Mouse (Mus musculus): ENCODE measurements at regions not wholly inside any gene's neighbourhood (a gene's known extent, or its start where the extent isn't known, plus 50 kb on each side); places are given as distances from the start of the nearest gene placed in this dataset.

GRCm38 (mm10) chr1:92284155-92284554 lies 88.7 kb upstream of the Hdac4 start:
- no peak for DNase-seq (ENCODE audit: low read depth)

GRCm38 (mm10) chr1:92277199-92277747 lies 81.8 kb upstream of the Hdac4 start:
- DNase-seq (ENCODE audit: low read depth): no peak

DNA sequence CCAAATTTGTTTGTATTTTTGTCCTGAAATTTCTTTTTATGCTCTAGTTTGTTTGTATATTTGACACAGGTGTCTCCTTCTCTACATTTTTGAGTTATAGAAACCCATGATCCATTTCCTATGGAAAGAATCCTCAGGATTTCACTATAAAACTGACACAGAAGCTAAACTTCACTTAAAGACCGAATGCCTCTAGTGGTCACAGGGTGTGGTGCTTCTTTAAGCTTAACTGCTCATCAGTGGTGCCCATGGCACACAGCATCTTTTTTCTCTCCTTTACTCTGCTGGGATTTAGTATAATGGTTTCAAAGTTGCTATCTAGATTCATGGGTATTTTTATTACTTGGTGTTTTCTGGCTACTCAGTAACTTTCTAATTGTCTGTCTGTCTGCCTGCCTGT lies 79.9 kb upstream of the Hdac4 start:
- no peak for DNase-seq (ENCODE audit: low read depth)

GRCm38 (mm10) chr1:92273760-92274159 lies 78.3 kb upstream of the Hdac4 start:
- no peak for DNase-seq (ENCODE audit: low read depth)

GRCm38 (mm10) chr1:92271676-92272291 lies 76.3 kb upstream of the Hdac4 start:
- no peak for DNase-seq (ENCODE audit: low read depth)

DNA sequence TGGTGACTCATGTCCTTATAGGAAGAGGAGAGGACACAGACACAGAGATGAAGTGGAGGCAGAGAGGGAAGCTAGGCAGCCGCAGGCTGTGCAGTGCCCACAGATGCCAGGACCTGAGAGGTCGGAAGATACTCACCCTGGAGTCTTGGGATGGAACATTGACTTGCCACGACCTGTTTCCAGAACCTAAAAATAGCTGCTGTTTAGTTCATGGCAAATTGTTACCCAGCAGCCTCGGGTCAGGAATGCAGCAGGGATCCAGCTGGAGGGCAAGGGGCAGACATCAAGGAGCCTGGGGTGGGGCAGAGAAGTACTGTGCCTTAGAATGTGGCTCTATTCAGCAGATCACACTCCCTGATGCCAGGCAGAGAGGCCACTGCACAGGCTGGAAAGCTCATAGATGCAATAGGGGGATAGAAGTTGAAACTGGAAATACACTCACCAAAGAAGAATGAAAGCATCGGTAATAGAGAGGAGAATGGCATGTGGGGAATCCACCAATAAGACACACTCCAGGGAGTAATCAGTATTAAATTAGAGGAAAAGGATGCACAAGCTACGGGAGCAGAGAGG lies 75.1 kb upstream of the Hdac4 start:
- no peak for DNase-seq (ENCODE audit: low read depth)

DNA sequence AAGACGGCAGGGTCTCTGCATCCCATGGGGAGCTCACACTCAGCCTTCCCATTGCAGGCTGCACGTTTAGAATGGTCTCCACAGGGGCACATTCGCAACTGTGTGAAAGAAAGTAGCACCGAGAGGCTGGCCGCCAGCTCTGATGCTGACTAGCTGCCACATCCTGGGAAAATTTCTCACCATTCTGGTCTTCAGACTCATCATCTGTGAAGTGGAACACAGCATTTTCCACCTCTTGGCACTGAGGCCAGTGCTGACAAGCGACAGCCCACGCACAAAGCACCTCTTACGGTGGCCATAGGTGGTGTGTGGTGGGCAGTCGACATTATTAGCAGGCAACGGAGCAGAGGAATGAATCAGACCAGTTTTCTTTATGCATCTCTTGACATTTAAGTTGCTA lies 74.0 kb upstream of the Hdac4 start:
- DNase-seq (ENCODE audit: low read depth): no peak

DNA sequence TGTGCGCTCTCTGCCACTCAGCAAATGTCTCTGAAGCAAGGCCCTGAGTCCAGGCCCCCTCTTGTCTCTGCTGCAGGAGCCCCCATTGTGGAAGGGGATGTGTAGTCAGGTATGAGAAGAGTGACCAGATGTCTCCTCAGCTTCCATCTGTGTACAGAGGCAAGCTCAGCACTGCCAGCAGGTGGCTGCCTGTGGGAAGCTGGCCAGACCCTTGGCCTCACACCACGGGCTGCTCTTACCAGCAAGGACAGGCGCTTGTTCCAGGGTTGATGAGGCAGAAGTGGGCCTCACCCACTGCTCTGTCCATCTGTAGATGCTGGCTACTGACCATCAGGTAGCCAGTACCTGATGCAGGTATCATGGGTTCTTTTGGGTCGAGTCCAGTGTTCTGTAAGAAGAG lies 69.4 kb upstream of the Hdac4 start:
- no peak for DNase-seq (ENCODE audit: low read depth)

GRCm38 (mm10) chr1:92259715-92260392 lies 64.4 kb upstream of the Hdac4 start:
- DNase-seq (ENCODE audit: low read depth): no peak

DNA sequence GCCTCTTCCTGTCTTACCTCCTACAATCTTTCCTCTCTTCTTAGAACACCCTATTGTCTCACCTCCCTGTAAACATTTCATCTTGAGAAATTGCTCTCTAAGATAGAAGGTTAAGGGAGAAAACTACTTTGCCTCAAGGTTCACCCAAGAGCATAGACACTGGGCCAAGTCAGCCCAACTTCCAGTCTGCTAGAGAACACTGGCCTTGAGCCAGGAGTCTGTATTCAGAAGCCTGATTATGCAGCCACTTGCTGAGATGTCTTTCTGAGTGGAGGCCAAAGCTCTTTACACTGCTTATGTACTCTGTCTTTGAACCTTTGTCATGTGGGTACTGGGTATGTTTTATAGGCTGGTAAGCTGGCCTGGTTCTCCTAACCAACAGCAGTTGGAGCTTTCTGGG lies 62.5 kb upstream of the Hdac4 start:
- no peak for DNase-seq (ENCODE audit: low read depth)

GRCm38 (mm10) chr1:92253086-92253485 lies 57.6 kb upstream of the Hdac4 start:
- no peak for DNase-seq (ENCODE audit: low read depth)

DNA sequence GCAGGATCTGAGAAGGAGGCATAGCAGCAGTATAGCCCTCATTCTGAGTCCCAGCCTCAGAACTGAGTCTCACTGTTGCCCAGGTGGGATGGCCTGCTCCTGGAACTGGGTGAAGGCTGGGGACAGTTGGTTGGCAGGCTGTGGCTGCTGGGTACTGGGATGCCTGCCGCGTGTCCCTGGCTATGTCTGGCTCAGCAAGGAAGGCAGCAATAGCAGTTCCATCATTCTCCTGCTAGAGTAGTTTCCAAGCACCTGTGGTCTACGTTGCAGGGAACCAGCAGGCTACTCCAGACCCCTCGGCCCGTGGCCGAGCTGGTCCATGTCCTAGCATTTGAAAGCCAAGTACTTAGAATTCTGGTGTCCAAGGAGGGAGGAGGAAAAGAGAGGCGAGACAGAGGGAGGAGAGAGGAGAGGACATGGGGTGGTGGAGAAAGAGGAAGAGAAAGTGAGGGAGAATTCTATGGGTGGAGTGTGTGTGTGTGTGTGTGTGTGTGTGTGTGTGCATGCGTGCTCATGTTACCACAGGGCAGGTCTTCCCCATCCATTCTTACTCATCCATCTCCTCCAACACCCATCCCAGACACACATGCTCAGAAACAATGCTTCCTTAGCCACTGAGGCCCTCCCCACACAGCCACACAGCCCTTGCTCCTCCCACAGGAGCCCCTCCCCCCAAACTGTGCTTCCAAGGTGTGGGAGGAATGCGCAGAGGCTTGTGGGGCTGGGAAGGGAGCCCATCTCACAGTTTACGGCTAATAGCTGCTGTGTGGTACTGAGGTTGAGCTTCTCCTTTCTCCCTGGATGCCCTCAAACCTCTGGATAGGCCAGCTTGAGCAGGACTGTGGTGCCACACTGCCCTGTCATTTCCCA lies 55.3 kb upstream of the Hdac4 start:
- no peak for DNase-seq (ENCODE audit: low read depth)
